Mouse (Mus musculus) effector memory CD4-positive, alpha-beta T cell, adult 5 months (primary cell): ENCODE measurements around the gene Pdzk1. TPM values are rescaled to one million over a fixed set of nuclear protein-coding genes. Genes with fewer than 3 reads are reported as not detected.

Source experiments
- polyA plus RNA-seq: library from polyadenylated mRNA; unstranded; fragments of 100-300 nt; shearing (Covaris generic); gene quantifications from one replicate; pipeline ENCODE4 v1.2.1, GENCODE M21; 2017

Gene Pdzk1
- not detected for polyA plus RNA-seq

DNA sequence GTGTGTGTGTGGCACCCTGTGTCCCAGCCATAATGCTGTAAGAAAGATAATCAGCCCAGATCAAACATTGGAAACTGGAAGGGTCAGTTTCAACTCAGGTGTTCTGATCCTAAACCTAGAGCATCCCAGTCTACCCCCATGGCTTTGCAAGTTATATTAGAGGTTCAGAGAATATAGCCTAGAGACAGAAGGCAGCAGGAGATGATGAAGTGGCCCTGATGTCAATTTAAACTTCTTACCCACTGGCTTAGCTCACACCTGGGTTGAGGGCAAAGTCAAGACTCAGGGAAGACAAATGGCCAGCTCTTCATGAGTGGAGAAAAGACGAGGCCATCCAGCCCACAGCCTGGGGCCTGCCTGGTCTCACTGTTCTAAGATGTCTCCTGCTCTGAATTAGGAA lies at the start of gene Pdzk1, which contains the start of gene Cd160:
Pdzk1 (plus strand) TSS at position 301 of the 400 bp plus-strand sequence.
Cd160 (minus strand) TSS at position 368 of the 400 bp plus-strand sequence.

DNA sequence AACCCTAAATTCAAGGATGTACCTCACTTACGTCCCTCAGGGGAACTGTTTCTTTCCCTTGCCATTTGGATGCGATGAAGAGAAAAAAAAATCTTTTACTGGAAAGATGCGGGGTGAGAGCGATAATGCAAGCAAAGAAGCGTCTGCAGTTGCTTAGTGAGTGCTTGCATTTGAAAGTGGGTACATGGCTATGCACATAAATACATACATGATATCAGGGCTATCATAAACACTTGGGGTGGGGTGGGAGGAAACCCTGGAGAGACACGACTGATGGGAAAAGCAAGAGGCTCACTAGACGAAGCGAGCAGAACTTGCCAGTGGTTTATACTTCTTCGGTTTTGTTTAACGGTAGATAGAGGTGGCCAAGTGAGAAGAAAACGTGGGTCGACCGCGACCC lies 75.3 kb downstream of the Pdzk1 start, which contains the start of gene Gja5:
Gja5 (plus strand) TSS at position 301 of the 400 bp plus-strand sequence.

GRCm38 (mm10) chr3:96904851-96905541 lies 75.9 kb downstream of the Pdzk1 start, which contains the start of gene Gpr89:
Gpr89 (minus strand) TSS chr3:96905346.

Other genes starting within 250 kb of the Pdzk1 start
- 17.6 TPM for gene Polr3gl, start 235.1 kb upstream of the Pdzk1 start, polyA plus RNA-seq
- not detected for gene Ankrd34a, start 232.6 kb upstream of the Pdzk1 start, polyA plus RNA-seq
- not detected for gene Lix1l, start 228.1 kb upstream of the Pdzk1 start, polyA plus RNA-seq
- 155 TPM for gene Rbm8a, start 199.4 kb upstream of the Pdzk1 start, polyA plus RNA-seq
- gene Pex11b, start 193.9 kb upstream of the Pdzk1 start, polyA plus RNA-seq, result 26.4 TPM
- not detected for gene Gm42957, start 193.8 kb upstream of the Pdzk1 start, polyA plus RNA-seq
- gene Itga10, start 183.7 kb upstream of the Pdzk1 start, polyA plus RNA-seq, result 0.21 TPM
- gene Ankrd35, start 159.2 kb upstream of the Pdzk1 start, polyA plus RNA-seq, result 2.9 TPM
- gene Pias3, start 132.9 kb upstream of the Pdzk1 start, polyA plus RNA-seq, result 16.3 TPM
- gene Nudt17, start 120.7 kb upstream of the Pdzk1 start, polyA plus RNA-seq, result 0.51 TPM
- gene Polr3c, start 101.7 kb upstream of the Pdzk1 start, polyA plus RNA-seq, result 53.7 TPM
- 101 TPM for gene Rnf115, start 101.6 kb upstream of the Pdzk1 start, polyA plus RNA-seq
- gene Cd160, start 67 bp downstream of the Pdzk1 start, polyA plus RNA-seq, result 11.4 TPM
- gene Gja5, start 75.4 kb downstream of the Pdzk1 start, polyA plus RNA-seq, result 0.36 TPM
- 21.9 TPM for gene Gpr89, start 76.1 kb downstream of the Pdzk1 start, polyA plus RNA-seq
- gene Gja8, start 96.7 kb downstream of the Pdzk1 start, polyA plus RNA-seq, result 0.05 TPM